Mouse (Mus musculus): ENCODE measurements around the gene Adcy7. TPM values are rescaled to one million over a fixed set of nuclear protein-coding genes. Genes with fewer than 3 reads are reported as not detected.

The Adcy7 gene
- total and polyA plus RNA-seq, 2 experiments from 2014 or later, result 4.0 to 9.4 TPM

DNA sequence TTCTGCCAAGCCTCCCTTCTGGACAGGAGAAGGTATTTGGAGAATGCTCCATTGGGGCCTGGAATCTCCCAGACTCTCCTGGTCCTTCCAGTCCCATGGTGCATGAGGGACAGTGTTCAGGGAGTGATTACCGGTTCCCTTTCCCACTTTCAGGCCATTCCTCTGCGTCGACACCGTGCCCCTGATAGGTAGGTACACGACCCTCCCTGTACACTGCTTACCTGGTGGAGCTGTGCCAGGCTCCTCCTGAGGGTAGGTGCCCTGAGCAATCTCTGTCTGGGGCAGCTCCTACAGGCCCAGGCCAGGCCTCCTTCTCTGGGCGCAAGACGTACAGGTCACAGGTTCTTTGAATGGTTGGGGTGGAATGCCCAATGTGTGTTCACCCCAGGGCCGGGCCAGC, 45.9 kb downstream of the Adcy7 start:
- H3K9ac ChIP-seq, result no peak overlapping the region
- 94% methylated on average over 8 of the region's 8 CpGs for WGBS
- DNase-seq, result no peak

DNA sequence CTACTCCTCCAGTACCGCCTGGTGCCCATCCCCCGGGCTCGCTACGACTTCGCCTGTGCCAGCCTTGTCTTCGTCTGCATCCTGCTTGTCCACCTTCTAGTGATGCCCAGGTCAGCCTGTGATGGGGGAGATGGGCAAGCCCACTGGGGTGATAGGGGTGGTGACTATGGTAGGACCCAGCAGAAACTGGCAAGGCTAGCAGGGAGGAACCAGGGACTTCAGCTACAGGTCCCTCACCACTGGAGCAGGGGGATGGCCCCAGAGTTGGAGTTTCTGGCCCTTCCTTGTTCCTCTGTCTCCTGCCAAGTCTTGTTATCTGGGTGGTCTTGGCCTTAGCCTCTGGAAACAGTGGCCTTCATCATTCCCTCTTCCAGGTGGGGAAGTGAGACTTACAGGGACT, 47.9 kb downstream of the Adcy7 start:
- Histone ChIP-seq H3K4me2 (ENCODE audit: low read depth) (no peak overlapping the region), H3K4me1 (ENCODE audit: insufficient read depth) (no peaks in the 10 kb centered on the region), H3K9ac (no peak overlapping the region), H3K4me3 (ENCODE audit: low read depth, low read length) (no peak overlapping the region), H3K9me3 (ENCODE audit: low read length) (no peaks in the 10 kb centered on the region), H3K36me3 (ENCODE audit: insufficient read depth) (no peaks in the 10 kb centered on the region; the same call in 1 of the 2 replicates), H3K27me3 (ENCODE audit: insufficient read depth, low read length) (no peaks in the 10 kb centered on the region), H3K27ac (ENCODE audit: low read depth, low read length) (no peak overlapping the region)
- 95% methylated on average over 6 of the region's 6 CpGs for WGBS
- ATAC-seq, result no peak
- DNase-seq, result no peak
- no peak for TF ChIP-seq CTCF (IDR thresholded peaks at IDR 0.05; ENCODE audit: low read depth)

More for the DNA sequence above, 45.9 kb downstream of the Adcy7 start:
- no peak overlapping the region for H3K4me3 ChIP-seq (ENCODE audit: low read depth, low read length)
- H3K36me3 ChIP-seq (ENCODE audit: insufficient read depth), result no peaks in the 10 kb centered on the region
- H3K4me2 ChIP-seq (ENCODE audit: low read depth), result no peak overlapping the region
- TF ChIP-seq CTCF (IDR thresholded peaks at IDR 0.05; ENCODE audit: low read depth), result no peak
- no peak overlapping the region for H3K27ac ChIP-seq (ENCODE audit: low read depth, low read length)
- no peak for ATAC-seq
- H3K4me1 ChIP-seq (ENCODE audit: insufficient read depth), result no peaks in the 10 kb centered on the region
- H3K27me3 ChIP-seq (ENCODE audit: insufficient read depth, low read length), result no peaks in the 10 kb centered on the region
- H3K9me3 ChIP-seq (ENCODE audit: low read length), result no peaks in the 10 kb centered on the region

DNA sequence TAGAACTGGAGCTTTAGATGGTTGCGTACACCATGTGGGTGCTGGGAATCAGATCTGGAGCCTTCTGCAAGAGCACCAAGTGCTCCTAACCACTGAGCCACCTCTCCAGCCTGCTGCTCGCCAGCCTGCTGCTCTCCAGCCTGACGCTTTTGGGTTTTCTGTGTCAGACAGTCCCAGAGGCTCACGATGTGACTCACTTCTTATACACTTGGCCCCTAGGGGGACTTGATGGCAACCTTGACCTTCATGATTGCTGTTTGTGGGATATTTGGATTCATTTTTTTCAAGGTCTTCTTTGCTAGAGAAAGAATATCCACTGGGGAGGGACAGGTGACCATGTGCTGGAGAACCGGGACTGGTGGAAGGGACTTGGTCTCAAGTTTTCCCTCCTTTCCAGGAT, 49.2 kb downstream of the Adcy7 start:
- WGBS, result 88% methylated on average over 5 of the region's 5 CpGs
- no peak for ATAC-seq
- TF ChIP-seq CTCF (IDR thresholded peaks at IDR 0.05; ENCODE audit: low read depth), result no peak

DNA sequence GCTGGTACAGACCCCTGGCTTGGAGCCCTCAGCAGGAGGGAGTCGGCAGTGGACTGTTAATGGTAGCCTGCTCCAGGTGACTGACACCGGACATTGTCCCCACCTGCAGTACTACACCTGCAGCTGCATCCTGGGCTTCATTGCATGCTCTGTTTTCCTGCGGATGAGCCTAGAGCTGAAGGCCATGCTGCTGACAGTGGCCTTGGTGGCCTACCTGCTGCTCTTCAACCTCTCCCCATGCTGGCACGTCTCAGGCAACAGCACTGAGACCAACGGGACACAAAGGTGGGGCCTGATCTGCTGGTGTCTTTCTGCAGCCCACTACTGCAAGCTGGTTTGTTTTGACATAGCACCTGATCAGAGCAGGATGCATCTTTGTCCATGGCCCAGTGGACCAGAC, 51.3 kb downstream of the Adcy7 start:
- no peak overlapping the region for H3K9ac ChIP-seq
- peaks cover 27% of the 10 kb centered on the region for H3K36me3 ChIP-seq (ENCODE audit: insufficient read depth)
- DNase-seq, result no peak
- H3K4me2 ChIP-seq (ENCODE audit: low read depth), result no peak overlapping the region
- no peak for ATAC-seq
- no peak overlapping the region for H3K4me3 ChIP-seq (ENCODE audit: low read depth, low read length)
- no peaks in the 10 kb centered on the region for H3K4me1 ChIP-seq (ENCODE audit: insufficient read depth)
- no peaks in the 10 kb centered on the region for H3K9me3 ChIP-seq (ENCODE audit: low read length)
- no peaks in the 10 kb centered on the region for H3K27me3 ChIP-seq (ENCODE audit: insufficient read depth, low read length)
- TF ChIP-seq CTCF (IDR thresholded peaks at IDR 0.05; ENCODE audit: low read depth), result no peak
- 90% methylated on average over 5 of the region's 5 CpGs for WGBS
- H3K27ac ChIP-seq (ENCODE audit: low read depth, low read length), result no peak overlapping the region

More for the DNA sequence above, 49.2 kb downstream of the Adcy7 start:
- no peak overlapping the region for H3K4me3 ChIP-seq (ENCODE audit: low read depth, low read length)
- peaks cover 9% of the 10 kb centered on the region for H3K36me3 ChIP-seq (ENCODE audit: insufficient read depth)
- H3K9ac ChIP-seq, result no peak overlapping the region
- H3K9me3 ChIP-seq (ENCODE audit: low read length), result no peaks in the 10 kb centered on the region
- H3K27ac ChIP-seq (ENCODE audit: low read depth, low read length), result no peak overlapping the region
- H3K4me1 ChIP-seq (ENCODE audit: insufficient read depth), result no peaks in the 10 kb centered on the region
- DNase-seq, result no peak
- H3K4me2 ChIP-seq (ENCODE audit: low read depth), result no peak overlapping the region
- H3K27me3 ChIP-seq (ENCODE audit: insufficient read depth, low read length), result no peaks in the 10 kb centered on the region

DNA sequence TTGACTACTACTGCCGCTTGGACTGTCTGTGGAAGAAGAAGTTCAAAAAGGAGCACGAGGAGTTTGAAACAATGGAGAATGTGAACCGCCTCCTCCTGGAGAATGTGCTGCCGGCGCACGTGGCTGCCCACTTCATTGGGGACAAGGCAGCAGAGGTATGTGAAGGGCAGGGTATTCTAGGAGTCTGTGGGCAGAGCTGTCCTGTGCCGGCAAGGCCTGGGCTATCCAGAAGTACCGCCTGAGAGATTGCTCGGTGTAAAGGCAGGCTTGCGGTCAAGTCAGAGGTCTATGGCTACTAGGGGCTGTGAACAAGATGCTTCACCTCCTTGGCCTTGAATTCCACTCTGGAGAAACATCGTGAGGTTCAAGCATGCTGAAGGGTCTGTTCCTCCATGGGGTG, 52.6 kb downstream of the Adcy7 start:
- DNase-seq (no peak), ATAC-seq (no peak)
- Histone ChIP-seq H3K27ac (ENCODE audit: low read depth, low read length) (no peak overlapping the region), H3K27me3 (ENCODE audit: insufficient read depth, low read length) (no peaks in the 10 kb centered on the region), H3K9ac (no peak overlapping the region), H3K9me3 (ENCODE audit: low read length) (no peaks in the 10 kb centered on the region), H3K4me3 (ENCODE audit: low read depth, low read length) (no peak overlapping the region), H3K4me2 (ENCODE audit: low read depth) (no peak overlapping the region), H3K36me3 (ENCODE audit: insufficient read depth) (peaks cover 35% of the 10 kb centered on the region), H3K4me1 (ENCODE audit: insufficient read depth) (no peaks in the 10 kb centered on the region)
- WGBS, result 87% methylated on average over 11 of the region's 11 CpGs
- no peak for TF ChIP-seq CTCF (IDR thresholded peaks at IDR 0.05; ENCODE audit: low read depth)

DNA sequence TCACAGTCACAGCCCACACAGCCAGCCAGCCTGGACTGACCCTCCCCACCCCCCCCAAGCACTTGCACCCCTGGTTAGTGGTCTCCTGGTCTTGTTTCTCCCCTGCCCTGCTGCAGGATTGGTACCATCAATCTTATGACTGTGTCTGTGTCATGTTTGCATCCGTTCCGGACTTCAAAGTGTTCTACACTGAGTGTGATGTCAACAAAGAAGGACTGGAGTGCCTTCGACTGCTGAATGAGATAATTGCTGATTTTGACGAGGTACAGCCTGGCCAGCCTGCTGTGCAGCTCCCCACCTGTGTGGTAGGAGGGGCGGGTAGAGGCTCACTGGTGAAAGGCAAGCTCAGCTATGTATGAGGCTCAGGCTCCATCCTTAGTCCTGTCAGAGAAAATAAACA, 53.0 kb downstream of the Adcy7 start:
- no peak for ATAC-seq
- 59% methylated on average over 5 of the region's 5 CpGs for WGBS

DNA sequence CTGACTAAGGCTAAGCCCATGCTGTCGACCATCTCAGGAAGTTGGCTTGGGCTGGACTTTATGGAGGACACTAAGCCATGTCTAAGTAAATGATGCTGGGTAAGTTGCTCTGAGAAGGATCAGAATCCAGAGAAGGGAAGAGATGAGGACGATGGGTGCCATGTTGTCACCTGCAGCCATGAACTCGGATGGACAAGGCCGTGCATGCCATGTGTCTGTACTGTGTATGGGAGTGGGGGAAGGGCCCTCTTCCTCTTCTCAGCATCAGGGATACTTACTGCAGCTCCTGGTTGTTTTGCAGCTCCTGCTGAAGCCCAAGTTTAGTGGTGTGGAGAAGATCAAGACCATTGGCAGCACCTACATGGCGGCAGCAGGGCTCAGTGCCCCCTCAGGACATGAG, 53.6 kb downstream of the Adcy7 start:
- H3K9ac ChIP-seq, result no peak overlapping the region
- H3K36me3 ChIP-seq (ENCODE audit: insufficient read depth), result peaks cover 35% of the 10 kb centered on the region
- H3K4me3 ChIP-seq (ENCODE audit: low read depth, low read length), result no peak overlapping the region
- no peak overlapping the region for H3K4me2 ChIP-seq (ENCODE audit: low read depth)
- no peaks in the 10 kb centered on the region for H3K27me3 ChIP-seq (ENCODE audit: insufficient read depth, low read length)
- DNase-seq, result no peak
- 92% methylated on average over 5 of the region's 5 CpGs for WGBS
- H3K27ac ChIP-seq (ENCODE audit: low read depth, low read length), result no peak overlapping the region
- no peak for TF ChIP-seq CTCF (IDR thresholded peaks at IDR 0.05; ENCODE audit: low read depth)
- H3K4me1 ChIP-seq (ENCODE audit: insufficient read depth), result no peaks in the 10 kb centered on the region
- ATAC-seq, result no peak
- H3K9me3 ChIP-seq (ENCODE audit: low read length), result no peaks in the 10 kb centered on the region

More for the DNA sequence above, 53.0 kb downstream of the Adcy7 start:
- Histone ChIP-seq H3K9ac (no peak overlapping the region), H3K9me3 (ENCODE audit: low read length) (no peaks in the 10 kb centered on the region), H3K4me1 (ENCODE audit: insufficient read depth) (no peaks in the 10 kb centered on the region), H3K27me3 (ENCODE audit: insufficient read depth, low read length) (no peaks in the 10 kb centered on the region), H3K27ac (ENCODE audit: low read depth, low read length) (no peak overlapping the region), H3K4me2 (ENCODE audit: low read depth) (no peak overlapping the region), H3K4me3 (ENCODE audit: low read depth, low read length) (no peak overlapping the region), H3K36me3 (ENCODE audit: insufficient read depth) (peaks cover 35% of the 10 kb centered on the region)
- no peak for DNase-seq
- no peak for TF ChIP-seq CTCF (IDR thresholded peaks at IDR 0.05; ENCODE audit: low read depth)

DNA sequence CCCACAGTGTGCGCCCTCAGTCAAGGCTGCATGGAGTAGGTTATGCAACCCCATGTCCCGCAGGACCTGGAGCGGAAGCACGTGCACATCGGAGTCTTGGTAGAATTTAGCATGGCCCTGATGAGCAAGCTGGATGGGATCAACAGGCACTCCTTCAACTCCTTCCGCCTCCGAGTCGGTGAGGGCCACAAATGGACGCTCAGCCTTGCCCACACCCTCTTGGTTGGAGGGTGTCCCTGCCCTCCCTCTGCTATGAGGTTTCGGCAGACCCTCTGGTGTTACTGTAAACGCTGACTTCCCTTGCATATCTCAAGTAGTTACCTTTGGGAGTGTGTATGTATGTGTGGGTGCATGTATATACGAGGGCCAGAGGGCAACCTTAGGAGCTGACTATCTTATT, 54.1 kb downstream of the Adcy7 start:
- Histone ChIP-seq H3K9me3 (ENCODE audit: low read length) (no peaks in the 10 kb centered on the region), H3K27me3 (ENCODE audit: insufficient read depth, low read length) (no peaks in the 10 kb centered on the region), H3K9ac (no peak overlapping the region), H3K4me3 (ENCODE audit: low read depth, low read length) (no peak overlapping the region), H3K27ac (ENCODE audit: low read depth, low read length) (no peak overlapping the region), H3K4me1 (ENCODE audit: insufficient read depth) (no peaks in the 10 kb centered on the region), H3K4me2 (ENCODE audit: low read depth) (no peak overlapping the region), H3K36me3 (ENCODE audit: insufficient read depth) (peaks cover 35% of the 10 kb centered on the region)
- DNase-seq (no peak), ATAC-seq (no peak)
- 94% methylated on average over 12 of the region's 12 CpGs for WGBS
- TF ChIP-seq CTCF (IDR thresholded peaks at IDR 0.05; ENCODE audit: low read depth), result no peak
